Mouse (Mus musculus) common myeloid progenitor, adult 5-6 weeks (primary cell): Measurements from ENCODE around the gene Laptm5. TPM values are rescaled to one million over a fixed set of nuclear protein-coding genes. Genes with fewer than 3 reads are reported as not detected.

Source experiments
- ATAC-seq: replicated peaks from 2 replicates; pipeline ENCODE4 v1.8.0; 2016; ENCODE audit warnings: low read depth, mild to moderate bottlenecking, moderate TSS enrichment, inconsistent platforms; ENCODE audit not compliant: poor library complexity, severe bottlenecking
- total RNA-seq: library from RNA; stranded (forward); fragments of 200-1000, 187-1606 nt; gene quantifications from 2 replicates; pipeline ENCODE4 v1.2.3, GENCODE M21; 2017

The Laptm5 gene
- total RNA-seq, result 106 and 110 TPM in 2 replicates

DNA sequence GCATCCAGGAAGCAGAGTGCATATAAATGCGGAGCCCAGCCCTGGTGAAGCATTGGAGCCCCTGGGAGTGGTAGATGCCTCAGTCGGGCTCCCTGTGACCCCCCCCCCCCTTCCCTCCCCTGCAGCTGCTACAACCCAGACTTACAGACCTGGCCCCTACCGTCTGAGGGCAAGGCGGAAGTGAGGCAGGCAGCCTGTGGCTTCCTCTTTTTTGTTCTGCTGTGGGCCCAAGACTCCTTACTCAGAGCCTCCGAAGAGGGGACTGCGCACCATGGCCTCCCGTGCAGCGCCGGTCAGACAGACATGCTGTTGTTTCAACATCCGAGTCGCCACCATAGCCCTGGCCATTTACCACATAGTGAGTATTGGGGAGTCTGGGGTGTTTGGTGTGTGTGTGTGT is at the start of gene Laptm5:
TSS of gene Laptm5 (plus strand) at position 49 of the 400 bp plus-strand sequence.
- ATAC-seq, result peak; percentile 61

GRCm38 (mm10) chr4:130865460-130865859 is 47.5 kb upstream of the Laptm5 start:
- no peak for ATAC-seq

DNA sequence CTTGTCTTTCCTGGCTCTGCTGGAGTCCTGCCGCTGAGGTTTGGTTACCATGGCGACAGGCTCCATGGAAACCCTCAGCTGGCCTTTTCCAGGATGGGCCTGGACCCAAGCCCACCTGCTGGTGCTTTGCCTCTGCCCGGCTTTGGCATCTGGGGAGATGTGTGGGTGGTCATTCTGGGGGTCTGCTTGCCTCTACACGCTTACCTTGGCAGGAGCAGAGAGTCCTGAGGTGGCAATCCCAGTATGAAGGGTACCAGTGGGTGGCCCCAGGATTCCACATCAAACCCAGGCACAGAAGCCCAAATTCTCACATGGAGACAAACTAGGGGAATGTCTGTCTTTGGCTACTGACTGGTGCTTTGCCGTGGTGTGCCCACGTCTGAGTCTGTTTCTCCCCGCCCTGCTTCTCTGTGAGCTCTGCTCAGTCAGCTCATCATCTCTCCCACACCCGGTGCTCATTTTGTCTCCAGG is 47.0 kb upstream of the Laptm5 start:
- ATAC-seq, result no peak

- no peak for ATAC-seq
Measured at GRCm38 (mm10) chr4:130867940-130868339, 45.0 kb upstream of the Laptm5 start.

GRCm38 (mm10) chr4:130868803-130869202 is 44.1 kb upstream of the Laptm5 start:
- no peak for ATAC-seq

DNA sequence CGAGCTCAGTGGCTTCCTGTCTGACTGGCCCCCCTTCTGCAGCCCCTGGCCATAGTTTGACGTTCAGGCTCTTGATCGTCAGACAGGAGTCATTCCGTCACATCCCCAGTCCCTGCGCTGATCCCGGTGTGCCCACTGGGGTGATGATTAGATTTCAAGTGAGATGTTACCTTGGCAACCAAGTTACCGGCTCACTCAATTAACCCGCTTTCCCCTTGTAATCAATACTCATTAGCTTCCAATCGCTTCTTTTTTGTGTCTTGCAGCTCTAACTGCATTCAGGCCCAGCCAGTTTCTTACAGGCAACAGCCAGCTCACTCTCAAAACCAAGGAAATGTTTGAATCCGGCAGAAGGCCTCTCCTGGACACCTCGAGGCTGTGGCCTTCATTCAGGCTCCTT is 40.5 kb upstream of the Laptm5 start:
- ATAC-seq, result no peak

- no peak for ATAC-seq
Measured at GRCm38 (mm10) chr4:130873440-130873839, 39.5 kb upstream of the Laptm5 start.

DNA sequence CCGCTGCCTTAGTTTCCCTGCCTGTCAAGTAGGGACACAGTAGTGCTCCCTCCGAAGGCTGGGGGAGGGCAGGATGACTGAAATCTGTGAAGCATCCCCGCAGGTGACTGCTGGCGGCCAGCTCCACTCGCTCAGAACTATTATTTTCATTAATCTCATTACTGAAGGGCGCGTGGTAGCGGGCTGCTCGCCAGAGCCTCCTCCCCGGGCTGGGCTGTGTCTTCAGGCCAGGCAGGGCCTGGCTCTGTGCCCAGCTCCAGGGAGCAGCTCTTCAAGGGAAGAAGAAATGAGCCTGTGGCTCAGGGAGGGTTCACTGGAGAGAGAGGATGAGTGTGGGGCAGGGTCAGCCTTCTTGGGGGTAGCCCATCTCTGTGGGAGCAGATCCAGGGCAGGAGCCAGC is 38.3 kb upstream of the Laptm5 start:
- no peak for ATAC-seq

- no peak for ATAC-seq
Measured at GRCm38 (mm10) chr4:130876016-130876726, 36.8 kb upstream of the Laptm5 start.

DNA sequence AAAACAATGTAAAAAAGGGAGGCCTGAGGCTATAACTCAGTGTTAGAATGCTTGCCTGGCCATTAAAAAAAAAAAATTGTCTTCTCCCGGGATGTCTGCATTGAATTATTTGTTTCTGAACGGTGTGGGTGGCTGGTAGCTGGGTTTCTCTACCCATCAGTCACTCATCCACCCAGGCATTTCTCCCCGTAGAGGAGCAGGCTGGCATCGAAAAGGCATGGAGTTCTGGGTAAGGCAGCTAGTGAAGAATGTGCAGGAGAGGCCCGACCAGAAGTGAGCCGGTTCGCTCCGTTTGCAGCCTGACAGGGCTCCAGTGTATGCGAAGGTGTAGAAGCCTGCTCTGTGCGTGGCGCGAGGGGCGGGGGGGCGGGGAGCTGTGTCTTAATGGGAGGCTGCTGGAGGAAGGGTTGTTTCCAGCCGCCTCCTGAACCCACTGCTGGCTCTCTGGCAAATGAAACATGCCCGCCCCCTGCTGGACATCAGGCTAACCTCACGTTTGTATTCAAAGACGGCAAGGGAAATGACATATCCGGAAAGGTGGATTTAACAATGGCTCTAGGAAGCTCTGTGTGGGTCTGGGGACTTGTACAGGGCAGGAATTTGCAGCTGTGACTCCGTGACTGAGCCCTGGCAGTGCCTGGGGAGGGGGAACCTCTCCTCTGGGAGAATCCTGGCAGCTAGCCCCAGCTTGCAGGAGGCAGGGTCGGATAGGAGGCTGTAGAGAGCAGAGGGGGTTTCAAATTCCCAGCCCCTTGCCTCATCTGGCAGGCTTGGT is 34.5 kb upstream of the Laptm5 start:
- ATAC-seq, result peak; percentile 88

- no peak for ATAC-seq
Measured at GRCm38 (mm10) chr4:130879048-130879384, 33.9 kb upstream of the Laptm5 start.

- no peak for ATAC-seq
Measured at GRCm38 (mm10) chr4:130881336-130881735, 31.6 kb upstream of the Laptm5 start.

DNA sequence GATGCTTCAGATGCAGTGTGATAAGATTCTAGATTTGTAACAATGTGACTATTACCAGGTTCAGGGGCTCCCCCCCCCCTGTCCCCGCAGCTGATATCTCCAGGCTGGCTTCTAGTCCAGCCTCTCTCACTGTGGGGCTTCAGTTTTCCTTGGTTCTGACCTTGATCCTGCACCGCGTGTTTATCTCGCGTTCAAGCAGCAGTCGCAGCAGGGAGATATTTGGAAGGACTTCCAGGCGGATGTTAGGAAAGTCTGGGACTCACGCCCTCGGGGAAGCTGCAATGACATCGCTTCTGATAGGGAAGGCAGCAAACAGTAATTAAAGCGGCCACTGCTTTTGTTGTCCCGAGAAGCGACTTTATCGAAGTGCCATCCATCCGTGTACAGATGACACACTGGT is 30.2 kb upstream of the Laptm5 start:
- no peak for ATAC-seq

GRCm38 (mm10) chr4:130883820-130884533 is 28.9 kb upstream of the Laptm5 start:
- no peak for ATAC-seq

DNA sequence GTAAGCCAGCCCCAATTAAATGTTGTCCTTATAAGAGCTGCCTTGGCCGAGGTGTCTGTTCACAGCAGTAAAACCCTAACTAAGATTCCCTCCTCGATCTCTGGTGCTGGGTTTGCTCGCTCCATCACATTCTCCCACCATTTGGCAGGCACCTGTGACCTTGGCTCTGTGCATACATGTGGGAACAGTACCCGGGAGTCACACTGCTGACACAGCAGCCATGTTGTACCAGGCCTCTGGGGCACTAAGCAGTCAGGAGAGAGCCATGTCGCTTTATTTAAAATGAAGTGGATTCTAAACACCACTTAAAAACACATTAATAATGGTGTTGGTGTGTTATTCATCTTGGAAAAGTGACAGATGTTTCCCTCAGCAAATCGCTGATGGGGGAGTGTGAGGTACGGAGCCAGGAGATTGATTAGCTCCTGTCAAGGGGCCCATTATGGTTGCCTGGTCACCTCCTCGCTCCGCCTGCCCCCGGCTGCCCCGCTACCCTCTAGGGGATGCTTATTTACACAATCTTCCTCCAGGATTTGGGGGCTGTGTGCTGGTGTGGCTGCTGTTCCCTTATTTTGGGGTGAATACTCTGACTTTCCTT is 25.7 kb upstream of the Laptm5 start:
- no peak for ATAC-seq

GRCm38 (mm10) chr4:130889777-130890510 is 23.0 kb upstream of the Laptm5 start:
- 0 out of 2 replicates have a peak, but pooled peaks have one; percentile 16 for ATAC-seq

- no peak for ATAC-seq
Measured at GRCm38 (mm10) chr4:130890511-130890840, 22.4 kb upstream of the Laptm5 start.

GRCm38 (mm10) chr4:130892001-130892587 is 20.8 kb upstream of the Laptm5 start:
- peak; percentile 68 for ATAC-seq

GRCm38 (mm10) chr4:130893688-130894087 is 19.2 kb upstream of the Laptm5 start:
- ATAC-seq, result no peak

DNA sequence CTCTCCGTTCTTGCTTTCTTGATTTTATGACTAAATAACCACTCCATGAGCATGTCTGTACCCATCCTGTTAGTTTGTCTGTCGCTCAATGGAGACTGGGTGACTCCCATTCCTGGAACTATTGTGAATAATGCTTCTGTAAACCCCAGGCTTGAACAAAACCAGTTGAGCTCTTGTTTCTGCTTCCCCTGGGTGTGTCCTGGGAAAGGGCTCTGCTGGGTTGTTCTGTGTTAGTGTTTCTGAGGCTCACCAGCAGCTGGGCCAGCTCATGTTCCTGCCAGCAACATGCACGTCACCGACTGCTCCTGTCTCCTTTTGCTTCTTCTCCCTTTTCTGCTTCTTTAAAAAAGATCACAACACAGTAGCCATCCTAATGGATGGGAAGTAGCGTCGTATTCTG is 17.2 kb upstream of the Laptm5 start:
- ATAC-seq, result no peak
